Mouse (Mus musculus): ENCODE results near the gene Ranbp9.

GRCm38 (mm10) chr13:43374918-43375432 lies 106.1 kb downstream of the Ranbp9 start:
- TF ChIP-seq CTCF (IDR thresholded peaks at IDR 0.05; ENCODE audit: borderline replicate concordance, insufficient read depth, low read length) = no peak
- no peak for TF ChIP-seq POLR2A (IDR thresholded peaks at IDR 0.05; ENCODE audit: low read depth, low read length)

Data from embryonic fibroblast, embryonic 13.5 days (primary cell).